Mouse (Mus musculus) urinary bladder, adult 2 months (tissue): ENCODE results near the gene Ncapg2. TPM values are rescaled to one million over a fixed set of nuclear protein-coding genes. Genes with fewer than 3 reads are reported as not detected.

Experiments used
- DNase-seq: peaks from one replicate; pipeline ENCODE4 v3.0.0; 2022; ENCODE audit warnings: low spot score
- polyA plus RNA-seq: library from polyadenylated mRNA; depleted of rRNA; stranded (reverse); fragments of >200 nt; gene quantifications from 2 replicates; pipeline ENCODE4 v1.2.3, GENCODE M21; 2012

The Ncapg2 gene
- polyA plus RNA-seq, 1 experiment = 3.2 TPM

DNA sequence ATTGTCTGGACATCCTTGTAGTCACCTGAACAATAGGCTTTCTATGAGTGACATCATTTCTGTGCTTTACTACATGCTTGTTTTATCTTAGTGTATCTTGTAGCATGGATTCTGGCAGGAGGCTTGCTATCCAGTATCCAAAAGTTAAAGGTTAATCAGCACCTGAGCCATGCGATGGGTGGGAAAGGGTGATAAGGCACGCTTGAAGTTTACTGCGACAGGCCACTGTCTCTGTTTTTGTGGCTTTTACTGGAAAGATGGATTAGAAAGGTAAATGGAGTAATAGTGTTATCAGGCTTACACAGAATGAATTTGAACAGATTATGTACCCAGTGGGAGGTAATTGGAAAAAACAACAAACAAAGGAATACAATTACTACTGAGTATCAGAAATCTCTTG is 37.0 kb downstream of the Ncapg2 start:
- no peak for DNase-seq

GRCm38 (mm10) chr12:116449536-116449935 is 44.3 kb downstream of the Ncapg2 start:
- no peak for DNase-seq

GRCm38 (mm10) chr12:116460379-116461065 is 55.3 kb downstream of the Ncapg2 start:
- DNase-seq = no peak

DNA sequence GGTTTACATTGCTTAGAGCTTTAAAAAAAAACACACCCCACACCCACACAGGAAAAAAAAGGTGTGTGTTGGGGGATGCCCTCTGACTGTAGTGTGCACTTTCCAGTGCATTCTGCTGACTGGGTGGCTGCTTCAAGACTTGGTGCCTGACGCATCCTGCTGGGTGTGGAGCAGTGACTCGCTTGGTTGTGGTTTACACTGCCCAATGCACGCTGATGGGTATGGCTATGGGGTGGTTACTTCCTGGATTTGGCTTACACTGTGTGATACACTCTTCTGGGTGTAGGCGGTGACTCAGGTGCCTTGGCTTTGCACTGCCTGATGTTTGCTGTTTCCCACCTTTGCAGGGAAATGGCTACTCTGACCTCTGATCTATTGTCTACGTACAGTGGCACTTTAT is 61.8 kb downstream of the Ncapg2 start:
- no peak for DNase-seq

DNA sequence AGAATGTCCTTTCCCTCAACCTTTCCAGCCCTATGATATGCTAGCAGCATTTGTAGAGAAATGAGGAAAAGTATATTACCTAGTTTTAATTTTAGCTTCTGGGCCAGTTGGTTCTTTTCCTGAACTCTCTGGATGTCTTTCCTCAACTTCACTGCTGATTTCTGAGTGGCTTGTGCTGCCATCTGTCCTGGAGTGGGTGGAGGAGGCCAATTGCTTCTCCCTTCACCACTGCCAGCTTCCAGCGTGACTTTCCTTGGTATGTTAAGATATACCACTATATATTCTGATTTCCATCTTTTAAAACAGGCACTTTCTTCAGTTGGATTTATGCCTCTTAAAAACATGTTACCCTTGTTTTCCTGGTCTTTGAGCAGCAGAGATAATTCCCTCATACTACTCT is 63.1 kb downstream of the Ncapg2 start:
- no peak for DNase-seq

GRCm38 (mm10) chr12:116469096-116469495 is 63.9 kb downstream of the Ncapg2 start:
- DNase-seq = no peak

GRCm38 (mm10) chr12:116473264-116473663 is 68.1 kb downstream of the Ncapg2 start:
- DNase-seq = no peak

GRCm38 (mm10) chr12:116473761-116474160 is 68.6 kb downstream of the Ncapg2 start:
- DNase-seq = no peak

GRCm38 (mm10) chr12:116474676-116475075 is 69.5 kb downstream of the Ncapg2 start:
- no peak for DNase-seq

DNA sequence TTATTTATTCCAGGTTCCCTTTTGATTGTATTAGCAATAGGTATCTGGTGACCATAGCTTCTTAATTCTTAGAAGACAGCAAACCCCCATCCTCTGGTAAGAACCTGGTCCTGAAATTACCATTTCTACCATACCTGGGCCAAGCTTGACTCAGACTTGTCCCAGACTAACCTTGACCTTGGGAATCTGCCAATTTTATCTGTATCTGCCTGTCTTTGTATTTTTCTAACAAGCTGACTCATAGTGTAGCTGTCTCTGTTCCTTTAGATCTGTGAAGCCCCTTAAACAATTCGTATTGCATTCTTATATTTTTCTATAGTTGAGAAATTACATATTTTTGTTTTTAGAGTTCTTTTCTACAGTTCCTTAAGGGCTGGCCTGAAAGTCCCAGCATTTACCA is 73.6 kb downstream of the Ncapg2 start:
- no peak for DNase-seq

- DNase-seq = no peak
These were observed 76.7 kb downstream of the Ncapg2 start for GRCm38 (mm10) chr12:116481921-116482320.

GRCm38 (mm10) chr12:116483581-116483980 is 78.4 kb downstream of the Ncapg2 start:
- DNase-seq = no peak

DNA sequence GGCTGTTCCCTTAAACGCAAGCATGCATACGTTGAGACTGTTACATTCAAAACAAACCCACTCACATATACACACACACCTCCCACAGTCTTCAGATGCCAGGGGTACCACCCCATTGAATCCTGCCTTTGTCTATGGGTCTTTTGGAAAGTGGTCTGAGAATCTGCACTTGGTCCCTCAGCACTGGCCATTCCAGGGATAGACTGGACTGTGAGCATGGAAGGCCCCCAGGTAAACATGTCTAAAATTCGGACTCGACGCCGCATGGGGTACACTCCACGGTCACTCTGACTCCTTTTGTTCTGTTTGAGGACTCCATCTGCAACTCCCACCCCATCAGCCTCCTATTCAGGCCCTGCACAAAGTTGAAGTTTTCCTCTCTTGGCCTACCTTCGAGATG is 79.8 kb downstream of the Ncapg2 start:
- no peak for DNase-seq

DNA sequence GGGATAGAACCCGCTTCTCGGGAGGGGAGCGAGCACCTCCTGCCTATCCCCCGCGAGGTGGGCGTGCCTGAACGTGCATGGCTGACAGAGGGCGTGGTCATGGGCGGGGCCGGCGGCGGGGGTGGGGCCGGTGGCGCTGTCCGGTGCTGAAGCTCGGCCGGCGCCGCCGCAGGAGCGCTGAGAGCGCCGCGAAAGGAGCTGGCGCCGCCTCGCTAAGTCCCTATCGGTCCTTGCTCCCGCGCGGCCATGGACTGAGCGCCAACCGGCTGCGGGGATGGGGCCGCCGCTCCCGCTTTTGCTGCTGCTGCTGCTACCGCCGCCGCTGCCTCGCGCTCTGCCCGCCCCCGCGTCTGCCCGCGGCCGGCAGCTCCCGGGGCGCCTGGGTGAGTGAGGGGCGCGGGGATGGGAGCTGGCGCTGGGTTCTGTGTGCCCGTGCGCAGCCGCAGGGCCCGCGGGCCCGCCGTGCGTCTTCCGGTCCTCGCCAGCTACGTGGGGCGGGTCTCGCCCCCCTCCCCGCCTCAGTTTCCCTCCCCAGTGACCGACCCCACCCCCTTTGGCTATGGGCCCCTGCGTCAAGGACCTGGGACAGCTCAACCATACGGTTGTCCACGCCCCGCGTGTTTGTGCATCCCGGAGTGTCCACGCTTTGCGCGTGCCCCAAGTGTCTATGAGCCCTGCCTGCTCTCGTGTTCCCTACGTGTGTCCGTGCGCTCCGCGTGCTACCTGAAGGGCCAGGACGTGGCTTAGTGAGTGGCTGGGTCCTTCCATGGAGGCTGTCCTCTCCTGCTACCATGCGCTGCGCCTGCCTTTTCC is 80.6 kb downstream of the Ncapg2 start, which contains the start of gene Ptprn2:
TSS of gene Ptprn2 (plus strand) at position 130 of the 813 bp plus-strand sequence.
- peak; percentile 27 for DNase-seq

DNA sequence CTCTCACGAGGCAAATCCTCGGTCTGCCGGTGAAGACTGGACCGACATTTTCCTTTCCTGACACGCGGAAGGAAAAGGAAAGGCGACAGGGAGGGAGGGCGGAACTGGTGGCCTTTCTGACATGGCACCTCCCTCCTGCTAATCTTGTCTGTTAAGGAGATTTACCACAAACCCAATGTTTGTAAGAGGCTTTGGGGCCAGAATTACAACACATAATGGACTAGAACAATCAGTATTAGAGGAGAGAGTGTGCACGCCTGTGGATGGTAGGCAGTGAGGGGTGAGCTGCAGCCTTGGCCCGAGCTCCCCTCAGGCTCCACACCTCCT is 81.2 kb downstream of the Ncapg2 start:
- DNase-seq = no peak

DNA sequence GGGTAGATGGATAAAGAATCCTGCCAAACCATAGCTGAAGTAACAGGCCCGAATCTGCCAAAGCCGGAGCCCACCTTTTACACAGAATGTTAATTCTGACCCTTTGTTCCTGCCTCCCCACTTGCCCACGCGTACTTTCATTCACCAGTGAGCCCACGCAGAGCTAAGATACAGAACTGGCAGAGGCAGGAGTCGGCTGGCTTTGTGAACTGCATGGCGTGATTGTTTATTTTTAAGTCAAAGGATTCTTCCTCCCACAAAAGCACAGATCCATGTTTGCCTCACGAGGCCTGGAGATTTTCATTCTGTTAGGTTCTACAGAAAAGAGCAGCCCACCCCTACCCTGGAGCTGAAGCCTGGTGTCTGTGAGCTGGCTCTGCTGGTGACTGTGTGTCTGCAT is 83.6 kb downstream of the Ncapg2 start:
- no peak for DNase-seq

DNA sequence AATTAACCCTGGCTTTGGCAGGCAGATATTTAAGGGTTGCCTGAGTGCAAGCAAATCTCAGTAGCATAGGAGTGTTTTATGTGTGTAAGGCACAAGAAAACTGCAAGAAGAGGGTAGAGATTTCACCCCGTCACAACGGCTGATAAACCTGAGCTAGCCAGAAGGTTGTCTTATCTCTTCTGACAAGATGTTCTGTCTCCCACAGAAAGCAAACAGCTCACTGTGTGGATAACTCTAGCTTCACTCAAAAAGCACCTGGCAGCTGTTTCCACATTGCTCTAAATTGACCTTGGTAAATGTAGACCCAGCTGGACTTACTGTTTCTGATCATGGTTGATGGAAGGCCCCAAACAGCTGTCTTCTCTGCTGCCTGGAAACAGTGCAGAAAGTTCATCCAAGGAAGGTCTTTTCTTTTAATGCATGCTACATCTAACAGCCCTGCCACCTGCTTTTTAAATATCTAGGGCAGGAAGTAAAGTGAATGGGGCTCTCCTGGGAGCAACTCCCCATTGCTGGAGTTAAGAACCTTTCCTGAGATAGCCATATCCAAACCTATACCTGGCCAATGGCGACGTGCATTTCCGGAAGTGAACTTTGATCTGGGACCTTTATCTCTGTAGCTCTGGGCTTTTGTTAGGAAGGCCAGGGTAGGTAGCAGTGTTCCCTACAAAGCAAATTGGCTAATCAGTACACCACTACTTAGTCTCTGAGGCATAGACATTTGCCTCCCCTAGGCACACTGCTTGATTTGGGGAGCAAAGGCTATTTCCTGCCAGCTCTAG is 85.6 kb downstream of the Ncapg2 start:
- DNase-seq = no peak

DNA sequence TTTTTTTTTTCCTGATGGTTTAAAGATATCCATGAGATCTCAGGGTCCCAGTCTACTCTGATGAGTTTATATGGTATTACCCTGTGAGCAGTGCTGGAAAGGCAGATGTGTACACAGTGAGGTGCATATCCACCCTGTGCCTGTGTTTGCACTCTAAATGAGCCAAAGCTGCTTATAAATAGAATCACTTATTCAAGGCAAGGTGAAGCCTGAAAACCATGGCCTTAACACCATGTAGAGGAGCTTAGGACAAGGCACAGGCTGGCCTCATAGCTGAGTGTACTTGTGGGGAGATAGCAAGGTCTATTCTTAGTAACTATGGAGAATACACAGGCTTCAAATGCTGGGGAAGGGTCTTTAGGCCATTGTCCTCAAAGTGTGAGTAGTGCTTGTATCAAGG is 93.5 kb downstream of the Ncapg2 start:
- no peak for DNase-seq

DNA sequence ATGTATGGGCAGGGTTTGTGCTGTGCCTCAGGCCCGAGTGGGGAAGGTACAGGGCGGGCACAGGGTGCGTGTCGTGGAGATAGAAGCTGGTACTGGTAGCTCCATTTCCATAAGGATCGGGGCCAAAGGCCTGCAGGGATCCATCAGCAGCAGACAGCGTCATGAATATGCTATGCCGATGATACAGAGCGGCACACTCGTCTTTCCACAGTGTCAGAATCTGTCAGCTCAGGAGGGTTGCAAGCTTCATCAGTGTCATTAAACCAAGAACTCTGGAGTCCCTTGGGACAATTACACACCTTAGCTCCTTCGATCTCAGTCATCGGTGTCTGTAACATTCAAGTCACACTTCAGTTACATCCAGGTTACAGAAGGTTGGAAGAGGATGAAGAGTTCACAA is 95.5 kb downstream of the Ncapg2 start:
- no peak for DNase-seq

- DNase-seq = no peak
These were observed 107.3 kb downstream of the Ncapg2 start for GRCm38 (mm10) chr12:116512482-116512881.
